Mouse (Mus musculus) cerebellum, adult 9-11 months (tissue): ENCODE data around the gene Fbln7.
A peak's percentile ranks its signal among the peaks of the same experiment; 100 is the strongest.

Source experiments
- DNase-seq: peaks from one replicate; pipeline ENCODE4 v3.0.0; 2022

Gene Fbln7

GRCm38 (mm10) chr2:128875526-128875925, 12.7 kb downstream of the Fbln7 start:
- no peak for DNase-seq

GRCm38 (mm10) chr2:128881236-128881635, 18.5 kb downstream of the Fbln7 start:
- no peak for DNase-seq

- no peak for DNase-seq
Measured at GRCm38 (mm10) chr2:128885225-128885811, 22.5 kb downstream of the Fbln7 start.

GRCm38 (mm10) chr2:128887866-128888550, 25.2 kb downstream of the Fbln7 start:
- no peak for DNase-seq

- no peak for DNase-seq
Measured at GRCm38 (mm10) chr2:128890661-128891335, 28.0 kb downstream of the Fbln7 start.

GRCm38 (mm10) chr2:128892180-128892721, 29.5 kb downstream of the Fbln7 start:
- DNase-seq = peak; percentile 56

- no peak for DNase-seq
Measured at GRCm38 (mm10) chr2:128902843-128903242, 40.1 kb downstream of the Fbln7 start.

- DNase-seq = no peak
Measured at GRCm38 (mm10) chr2:128903661-128904060, 40.9 kb downstream of the Fbln7 start.

GRCm38 (mm10) chr2:128914978-128915377, 52.2 kb downstream of the Fbln7 start:
- no peak for DNase-seq

- DNase-seq = no peak
Measured at GRCm38 (mm10) chr2:128916528-128916927, 53.7 kb downstream of the Fbln7 start.

GRCm38 (mm10) chr2:128924799-128925198, 62.0 kb downstream of the Fbln7 start:
- DNase-seq = no peak

- DNase-seq = no peak
Measured at GRCm38 (mm10) chr2:128928446-128928845, 65.7 kb downstream of the Fbln7 start.

- DNase-seq = no peak
Measured at GRCm38 (mm10) chr2:128930704-128931103, 67.9 kb downstream of the Fbln7 start.

GRCm38 (mm10) chr2:128936256-128936655, 73.5 kb downstream of the Fbln7 start:
- DNase-seq = no peak

- DNase-seq = peak; percentile 97
Measured at GRCm38 (mm10) chr2:128943538-128944528, 81.1 kb downstream of the Fbln7 start, which contains the start of gene Zc3h8. Zc3h8 (minus strand) TSS chr2:128944077.
